Mouse (Mus musculus) liver, embryonic 13.5 days (tissue): ENCODE data around the gene Olfr1116. TPM values are rescaled to one million over a fixed set of nuclear protein-coding genes. Genes with fewer than 3 reads are reported as not detected.
"Not testable (repeated sequence)": the region's sequence is repeated elsewhere in the genome, so short reads cannot be mapped to it uniquely, and the experiment has no call there.

Experiments used
- ATAC-seq: fragments of 200-750 bp; cut with Nextera tagmentation; 2 replicates; pipeline ENCODE4 v1.8.0; 2017; ENCODE audit warnings: low read depth, mild to moderate bottlenecking, moderate number of reproducible peaks, moderate library complexity
- DNase-seq: peaks from one replicate; pipeline ENCODE4 v3.0.0; 2022
- H3K27ac ChIP-seq: fragments of 300-500 bp; sonication (generic); 2 replicates; pipeline ENCODE4 v1.5.1; 2015; ENCODE audit warnings: moderate library complexity, mild to moderate bottlenecking, inconsistent platforms
- H3K27me3 ChIP-seq: fragments of 300-500 bp; sonication (generic); 2 replicates; pipeline ENCODE4 v1.6.1; 2015; ENCODE audit warnings: mild to moderate bottlenecking, inconsistent platforms
- H3K36me3 ChIP-seq: fragments of 300-500 bp; sonication (generic); 2 replicates; pipeline ENCODE4 v1.6.1; 2015; ENCODE audit warnings: mild to moderate bottlenecking, inconsistent platforms
- H3K4me1 ChIP-seq: fragments of 300-500 bp; sonication (generic); replicated peaks from 2 replicates; pipeline ENCODE4 v1.6.1; 2015; ENCODE audit warnings: inconsistent platforms
- H3K4me2 ChIP-seq: fragments of 300-500 bp; sonication (generic); 2 replicates; pipeline ENCODE4 v1.6.1; 2015; ENCODE audit warnings: inconsistent platforms, mild to moderate bottlenecking, moderate library complexity
- H3K4me3 ChIP-seq: fragments of 300-500 bp; sonication (generic); replicated peaks from 2 replicates; pipeline ENCODE4 v1.5.1; 2015; ENCODE audit warnings: mild to moderate bottlenecking, inconsistent platforms
- H3K9ac ChIP-seq: fragments of 300-500 bp; sonication (generic); 2 replicates; pipeline ENCODE4 v1.6.1; 2015; ENCODE audit warnings: mild to moderate bottlenecking, inconsistent platforms
- H3K9me3 ChIP-seq: fragments of 300-500 bp; sonication (generic); replicated peaks from 2 replicates; pipeline ENCODE4 v1.6.1; 2016; ENCODE audit warnings: inconsistent platforms
- WGBS: fragments of 180-500 bp; shearing (Covaris S2); methylation state at CpG from one replicate; pipeline ENCODE4 v1.1.7; 2015; ENCODE audit not compliant: insufficient replicate concordance; 5-methylcytosine and 5-hydroxymethylcytosine counted together
- microRNA-seq: library from miRNA; unstranded; fragments of <30 nt; microRNA quantifications from one replicate; pipeline ENCODE4, GENCODE M21; 2016
- polyA plus RNA-seq: library from polyadenylated mRNA; unstranded; fragments of >200 nt; fragmentation: Nextera tagmentation; extraction: Ambion mirVana; gene quantifications from 2 replicates; pipeline ENCODE4 v1.2.1, GENCODE M21; 2015

Olfr1116 gene
- not detected in 2 replicates for polyA plus RNA-seq

- Histone ChIP-seq H3K9me3 (no peaks in the 10 kb centered on the region), H3K27me3 (no peaks in the 10 kb centered on the region), H3K4me1 (no peaks in the 10 kb centered on the region), H3K9ac (no peak within 1 kb of the TSS), H3K4me2 (no peak within 1 kb of the TSS), H3K36me3 (no peaks in the 10 kb centered on the region), H3K27ac (no peak within 1 kb of the TSS), H3K4me3 (no peak within 1 kb of the TSS)
- ATAC-seq (no peak), DNase-seq (no peak)
- WGBS = 62% methylated on average over 1 of the region's 1 CpGs
These were observed at the start of gene Olfr1116 for GRCm38 (mm10) chr2:87267234-87267633. Gene Olfr1116 (plus strand): TSS chr2:87267534.

- whole genome bisulfite sequencing = 51% methylated on average over 2 of the region's 2 CpGs
- Histone ChIP-seq H3K36me3 (no peaks in the 10 kb centered on the region), H3K4me3 (no peak within 1 kb of the TSS), H3K4me1 (no peaks in the 10 kb centered on the region), H3K9me3 (no peaks in the 10 kb centered on the region), H3K9ac (no peak within 1 kb of the TSS), H3K27me3 (no peaks in the 10 kb centered on the region), H3K4me2 (no peak within 1 kb of the TSS), H3K27ac (no peak within 1 kb of the TSS)
- DNase-seq (no peak), ATAC-seq (no peak)
These were observed 19.6 kb upstream of the Olfr1116 start, which contains the start of gene Olfr1115 for GRCm38 (mm10) chr2:87247713-87248112. Gene Olfr1115 (plus strand): TSS chr2:87248013.

GRCm38 (mm10) chr2:87293977-87294376 lies 26.6 kb downstream of the Olfr1116 start:
- not testable (repeated sequence) for H3K36me3 ChIP-seq, DNase-seq, ATAC-seq, H3K4me3 ChIP-seq, H3K27ac ChIP-seq, H3K4me2 ChIP-seq, H3K9ac ChIP-seq, H3K4me1 ChIP-seq, H3K27me3 ChIP-seq, H3K9me3 ChIP-seq

GRCm38 (mm10) chr2:87307281-87307680 lies 39.9 kb downstream of the Olfr1116 start, which contains the start of gene Olfr1118:
Gene Olfr1118 (plus strand): TSS chr2:87307581.
- no peaks in the 10 kb centered on the region for H3K4me1 ChIP-seq
- H3K9ac ChIP-seq = no peak within 1 kb of the TSS
- H3K9me3 ChIP-seq = no peaks in the 10 kb centered on the region
- H3K27ac ChIP-seq = no peak within 1 kb of the TSS
- WGBS = 40% methylated on average over 1 of the region's 1 CpGs
- DNase-seq (no peak), ATAC-seq (no peak)
- H3K4me3 ChIP-seq = no peak within 1 kb of the TSS
- no peaks in the 10 kb centered on the region for H3K36me3 ChIP-seq
- H3K27me3 ChIP-seq = no peaks in the 10 kb centered on the region
- H3K4me2 ChIP-seq = no peak within 1 kb of the TSS

Small RNAs within 50 kb of the gene (microRNA-seq; reads per million reads assigned to microRNA genes)
- gene Gm27438 = not detected

Other genes starting within 250 kb of the Olfr1116 start
- not detected in 2 replicates for gene Olfr1104, start 240.5 kb upstream of the Olfr1116 start, polyA plus RNA-seq
- gene Olfr1105, start 231.0 kb upstream of the Olfr1116 start, polyA plus RNA-seq = not detected in 2 replicates
- not detected in 2 replicates for gene Olfr1106, start 215.3 kb upstream of the Olfr1116 start, polyA plus RNA-seq
- gene Olfr1107, start 191.7 kb upstream of the Olfr1116 start, polyA plus RNA-seq = not detected in 2 replicates
- not detected in 2 replicates for gene Olfr1109, start 171.5 kb upstream of the Olfr1116 start, polyA plus RNA-seq
- not detected in 2 replicates for gene Olfr259, start 153.0 kb upstream of the Olfr1116 start, polyA plus RNA-seq
- gene Olfr1110, start 127.2 kb upstream of the Olfr1116 start, polyA plus RNA-seq = not detected in 2 replicates
- not detected in 2 replicates for gene Olfr1111, start 114.9 kb upstream of the Olfr1116 start, polyA plus RNA-seq
- gene Olfr1112, start 79.7 kb upstream of the Olfr1116 start, polyA plus RNA-seq = not detected in 2 replicates
- not detected in 2 replicates for gene Olfr1113, start 58.6 kb upstream of the Olfr1116 start, polyA plus RNA-seq
- gene Olfr1115, start 19.5 kb upstream of the Olfr1116 start, polyA plus RNA-seq = not detected in 2 replicates
- gene Olfr1118, start 40.0 kb downstream of the Olfr1116 start, polyA plus RNA-seq = not detected in 2 replicates
- gene Olfr1120, start 87.3 kb downstream of the Olfr1116 start, polyA plus RNA-seq = not detected in 2 replicates
- not detected in 2 replicates for gene Olfr1121, start 102.4 kb downstream of the Olfr1116 start, polyA plus RNA-seq
- gene Olfr1122, start 118.3 kb downstream of the Olfr1116 start, polyA plus RNA-seq = not detected in 2 replicates
- not detected in 2 replicates for gene Olfr1123, start 149.1 kb downstream of the Olfr1116 start, polyA plus RNA-seq
- 0.06 TPM in 1 of 2 replicates, not detected in the other for gene Olfr1124, start 162.7 kb downstream of the Olfr1116 start, polyA plus RNA-seq
- not detected in 2 replicates for gene Olfr1126, start 186.4 kb downstream of the Olfr1116 start, polyA plus RNA-seq
- not detected in 2 replicates for gene Pramel7, start 229.6 kb downstream of the Olfr1116 start, polyA plus RNA-seq
- gene Pramel6, start 239.0 kb downstream of the Olfr1116 start, polyA plus RNA-seq = not detected in 2 replicates